Mouse (Mus musculus): Measurements from ENCODE around the gene Repin1. TPM values are rescaled to one million over a fixed set of nuclear protein-coding genes. Genes with fewer than 3 reads are reported as not detected.

The Repin1 gene
- total RNA-seq, 1 experiment from 2014 or later = 3.1 TPM

DNA sequence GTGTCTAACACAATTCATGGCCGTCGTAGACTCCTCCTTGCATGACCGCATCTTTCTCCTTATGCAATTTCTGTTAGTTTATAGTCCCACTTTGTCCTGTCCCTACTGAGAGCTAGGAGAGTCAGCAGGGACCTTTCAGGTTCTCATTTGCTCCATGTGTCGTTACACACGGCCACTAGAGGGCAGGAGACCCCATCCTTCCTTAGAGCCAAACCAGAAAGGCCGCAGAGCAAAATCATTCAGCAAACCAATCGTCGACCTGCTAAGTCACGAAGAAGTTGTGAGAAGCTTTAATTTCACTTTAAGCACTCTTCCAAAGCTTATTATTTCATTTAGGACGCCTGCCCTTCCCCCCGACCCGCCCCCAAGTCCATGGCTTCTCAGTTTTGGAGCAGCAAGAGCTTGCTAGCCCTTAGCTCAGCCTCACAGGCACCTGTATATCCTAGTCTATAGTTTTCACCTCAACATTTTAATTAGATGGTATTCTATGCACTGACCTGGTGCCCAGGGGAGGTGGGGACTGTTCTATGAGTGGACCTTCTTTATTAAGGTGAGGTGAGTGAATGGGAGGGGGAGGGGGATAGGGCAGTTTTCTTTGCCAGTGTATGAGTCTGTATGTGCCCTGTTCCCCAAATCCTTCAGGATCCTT, 52.1 kb downstream of the Repin1 start:
- ATAC-seq (ENCODE audit: extremely low read depth, insufficient number of reproducible peaks, low FRiP score, poor library complexity, severe bottlenecking) = peak; percentile 62; the same call in 1 of the 2 replicates

DNA sequence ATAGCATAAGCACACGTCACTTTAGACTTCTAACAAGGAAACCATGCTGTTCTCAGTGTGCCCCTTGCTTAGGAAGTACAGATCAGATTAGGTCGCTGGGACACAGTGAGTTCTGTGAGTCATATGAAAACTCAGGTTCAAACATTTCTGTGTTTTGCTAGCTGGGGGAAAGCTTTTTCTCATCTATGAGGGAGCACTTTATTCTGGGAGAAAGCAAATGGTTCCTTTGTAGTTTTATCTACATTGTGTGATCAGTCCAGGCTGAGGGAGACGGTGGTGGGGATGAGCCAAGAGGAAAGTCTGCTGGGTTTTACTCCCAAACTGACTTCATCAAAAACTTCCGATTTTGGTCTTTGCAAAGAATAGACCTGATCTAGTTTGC, 52.6 kb downstream of the Repin1 start:
- no peak for ATAC-seq (ENCODE audit: extremely low read depth, insufficient number of reproducible peaks, low FRiP score, poor library complexity, severe bottlenecking)

DNA sequence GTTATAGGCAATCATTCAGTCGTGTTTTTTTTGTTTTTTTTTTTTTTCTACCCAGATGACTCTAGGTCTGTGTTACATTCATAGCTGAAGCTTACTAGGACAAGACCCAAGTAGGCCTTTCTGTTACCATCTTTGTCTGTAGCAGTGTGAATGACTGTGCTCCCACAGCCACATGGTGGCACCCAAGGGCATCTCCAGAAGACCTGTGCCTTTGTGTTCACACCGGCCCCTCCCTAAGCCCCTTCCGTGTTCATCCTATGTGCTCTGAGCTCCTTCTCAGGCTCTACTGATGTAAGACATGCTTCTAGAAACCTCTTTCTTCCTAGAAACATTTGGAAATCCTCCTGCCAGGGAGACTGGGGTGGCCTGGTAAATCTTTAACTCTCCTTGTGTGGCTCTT, 53.3 kb downstream of the Repin1 start, which contains the start of gene Gimap8:
Gene Gimap8, plus strand, starts transcription at position 240 of the 400 bp plus-strand sequence.
- peak; percentile 89; the same call in 1 of the 2 replicates for ATAC-seq (ENCODE audit: extremely low read depth, insufficient number of reproducible peaks, low FRiP score, poor library complexity, severe bottlenecking)

DNA sequence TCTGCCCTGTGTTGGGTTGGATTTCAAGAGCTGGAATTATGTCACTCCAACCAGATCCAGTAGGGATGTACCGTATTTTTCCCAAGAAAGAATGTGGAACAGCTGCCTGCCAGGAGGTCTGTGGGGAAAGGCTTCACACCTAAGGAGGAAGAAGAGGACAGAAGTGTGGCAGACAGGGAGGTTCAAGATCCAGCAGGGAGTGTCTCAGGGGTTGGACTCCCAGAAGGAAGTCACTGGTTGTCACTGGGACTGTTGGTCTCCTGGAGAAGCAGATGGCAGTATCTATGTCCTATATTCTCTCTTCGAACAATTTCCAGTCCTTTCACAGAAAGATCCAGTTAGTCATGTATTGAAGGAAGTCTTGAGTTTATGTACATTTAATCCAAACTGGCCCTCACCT, 53.9 kb downstream of the Repin1 start:
- no peak for ATAC-seq (ENCODE audit: extremely low read depth, insufficient number of reproducible peaks, low FRiP score, poor library complexity, severe bottlenecking)

Other genes starting within 250 kb of the Repin1 start
- 14.5 and 15.5 TPM in 2 replicates for gene Krba1, start 198.3 kb upstream of the Repin1 start, total RNA-seq (2017)
- gene Zfp467, start 148.1 kb upstream of the Repin1 start, total RNA-seq (2017) = 4.9 and 10.8 TPM in 2 replicates
- gene Sspo, start 145.7 kb upstream of the Repin1 start, total RNA-seq (2017) = not detected in 2 replicates
- gene Atp6v0e2, start 56.3 kb upstream of the Repin1 start, total RNA-seq (2017) = 0.49 TPM in 1 of 2 replicates, not detected in the other
- gene Lrrc61, start 39.1 kb upstream of the Repin1 start, total RNA-seq (2017) = 19.8 and 30.1 TPM in 2 replicates
- gene Rarres2, start 21.1 kb upstream of the Repin1 start, total RNA-seq (2017) = 0.37 TPM in 1 of 2 replicates, not detected in the other
- gene Gm45021, start 4.3 kb upstream of the Repin1 start, total RNA-seq (2017) = not detected in 2 replicates
- not detected in 2 replicates for gene Gm44965, start 58 bp downstream of the Repin1 start, total RNA-seq (2017)
- 1.1 and 2.6 TPM in 2 replicates for gene Zfp775, start 8.2 kb downstream of the Repin1 start, total RNA-seq (2017)
- 0.12 and 0.35 TPM in 2 replicates for gene AI854703, start 32.9 kb downstream of the Repin1 start, total RNA-seq (2017)
- 270 and 290 TPM in 2 replicates for gene Gimap8, start 53.4 kb downstream of the Repin1 start, total RNA-seq (2017)
- 132 and 133 TPM in 2 replicates for gene Gimap9, start 82.2 kb downstream of the Repin1 start, total RNA-seq (2017)
- 627 and 688 TPM in 2 replicates for gene Gimap4, start 90.7 kb downstream of the Repin1 start, total RNA-seq (2017)
- gene Gimap6, start 114.3 kb downstream of the Repin1 start, total RNA-seq (2017) = 892 and 934 TPM in 2 replicates
- gene Gm28053, start 124.7 kb downstream of the Repin1 start, total RNA-seq (2017) = 24.7 and 34.2 TPM in 2 replicates
- 121 TPM in 2 replicates for gene Gimap7, start 124.7 kb downstream of the Repin1 start, total RNA-seq (2017)
- 288 and 296 TPM in 2 replicates for gene Gimap1, start 145.2 kb downstream of the Repin1 start, total RNA-seq (2017)
- gene Gimap5, start 152.3 kb downstream of the Repin1 start, total RNA-seq (2017) = 83.5 and 86.2 TPM in 2 replicates
- gene Gimap3, start 177.0 kb downstream of the Repin1 start, total RNA-seq (2017) = 311 and 314 TPM in 2 replicates
- 4.1 and 6.6 TPM in 2 replicates for gene Tmem176a, start 247.0 kb downstream of the Repin1 start, total RNA-seq (2017)
- gene Tmem176b, start 247.6 kb downstream of the Repin1 start, total RNA-seq (2017) = 11.2 and 14.4 TPM in 2 replicates

Data from neutrophil, adult 5-6 weeks (primary cell).